Mouse (Mus musculus): ENCODE measurements around the gene Apmap.
"Not testable (repeated sequence)": the region's sequence is repeated elsewhere in the genome, so short reads cannot be mapped to it uniquely, and the experiment has no call there.

Apmap gene

GRCm38 (mm10) chr2:150610097-150610496 is 1.7 kb upstream of the Apmap start:
- no peak for DNase-seq (ENCODE audit: low read depth)

GRCm38 (mm10) chr2:150608872-150609560 is 649 bp upstream of the Apmap start:
- DNase-seq (ENCODE audit: low read depth): peak; percentile 89

- DNase-seq (ENCODE audit: low read depth): no peak
Measured at GRCm38 (mm10) chr2:150607086-150607485, 1.3 kb downstream of the Apmap start.

- no peak for DNase-seq (ENCODE audit: low read depth)
Measured at GRCm38 (mm10) chr2:150604802-150605201, 3.6 kb downstream of the Apmap start.

- DNase-seq (ENCODE audit: low read depth): no peak
Measured at GRCm38 (mm10) chr2:150602166-150602565, 6.2 kb downstream of the Apmap start.

- DNase-seq (ENCODE audit: low read depth): no peak
Measured at GRCm38 (mm10) chr2:150600263-150600662, 8.1 kb downstream of the Apmap start.

- DNase-seq (ENCODE audit: low read depth): no peak
Measured at GRCm38 (mm10) chr2:150595411-150596190, 12.8 kb downstream of the Apmap start.

GRCm38 (mm10) chr2:150589076-150589475 is 19.3 kb downstream of the Apmap start:
- DNase-seq (ENCODE audit: low read depth): no peak

- no peak for DNase-seq (ENCODE audit: low read depth)
Measured at GRCm38 (mm10) chr2:150579628-150580027, 28.7 kb downstream of the Apmap start.

- peak; percentile 52 for DNase-seq (ENCODE audit: low read depth)
Measured at GRCm38 (mm10) chr2:150578603-150579002, 29.8 kb downstream of the Apmap start.

GRCm38 (mm10) chr2:150576256-150576655 is 32.1 kb downstream of the Apmap start:
- DNase-seq (ENCODE audit: low read depth): no peak

- no peak for DNase-seq (ENCODE audit: low read depth)
Measured at GRCm38 (mm10) chr2:150572463-150572862, 35.9 kb downstream of the Apmap start.

GRCm38 (mm10) chr2:150570761-150571160 is 37.6 kb downstream of the Apmap start:
- peak; percentile 23 for DNase-seq (ENCODE audit: low read depth)

GRCm38 (mm10) chr2:150569847-150570590 is 38.3 kb downstream of the Apmap start, which contains the start of gene Cst7:
Gene Cst7 (plus strand): TSS chr2:150570415.
- DNase-seq (ENCODE audit: low read depth): peak; percentile 80

- peak; percentile 31 for DNase-seq (ENCODE audit: low read depth)
Measured at GRCm38 (mm10) chr2:150567051-150567450, 41.3 kb downstream of the Apmap start.

GRCm38 (mm10) chr2:150558568-150558967 is 49.8 kb downstream of the Apmap start:
- DNase-seq (ENCODE audit: low read depth): peak; percentile 77

- DNase-seq (ENCODE audit: low read depth): not testable (repeated sequence)
Measured at GRCm38 (mm10) chr2:150549576-150549975, 58.8 kb downstream of the Apmap start.

Data from induced T-regulatory cell, adult 2 months (primary cell).